Mouse (Mus musculus): ENCODE measurements around the gene Tmem38a. TPM values are rescaled to one million over a fixed set of nuclear protein-coding genes. Genes with fewer than 3 reads are reported as not detected.

Gene Tmem38a
- polyA plus RNA-seq, 1 experiment from 2014 or later = 55.4 TPM

- Histone ChIP-seq H3K9me3 (replicated peaks; ENCODE audit: control insufficient read depth, low read length) (no peaks in the 10 kb centered on the region), H3K27ac (ENCODE audit: low read depth, low read length) (peak overlapping the region; percentile 80; the same call in 1 of the 2 replicates), H3K27me3 (ENCODE audit: control insufficient read depth, insufficient read depth, low read length) (no peaks in the 10 kb centered on the region), H3K4me2 (no peak overlapping the region), H3K9ac (ENCODE audit: low read depth, low read length) (no peak overlapping the region), H3K4me3 (ENCODE audit: low read depth, low read length) (no peak overlapping the region), H3K4me1 (ENCODE audit: control insufficient read depth, insufficient read depth, low read length) (peaks cover 19% of the 10 kb centered on the region; the same call in 1 of the 2 replicates), H3K36me3 (ENCODE audit: control insufficient read depth, insufficient read depth, low read length) (no peaks in the 10 kb centered on the region; the same call in 1 of the 2 replicates)
- ATAC-seq (replicated peaks; ENCODE audit: insufficient number of reproducible peaks, low FRiP score, low TSS enrichment) = no peak
- WGBS (ENCODE audit: insufficient replicate concordance) = 86% methylated on average over 3 of the region's 3 CpGs
These were observed 5.4 kb downstream of the Tmem38a start for GRCm38 (mm10) chr8:72577266-72577665.

GRCm38 (mm10) chr8:72577941-72578340, 6.1 kb downstream of the Tmem38a start:
- ATAC-seq (replicated peaks; ENCODE audit: insufficient number of reproducible peaks, low FRiP score, low TSS enrichment) = no peak
- no peaks in the 10 kb centered on the region for H3K27me3 ChIP-seq (ENCODE audit: control insufficient read depth, insufficient read depth, low read length)
- no peak overlapping the region for H3K4me3 ChIP-seq (ENCODE audit: low read depth, low read length)
- peaks cover 19% of the 10 kb centered on the region; the same call in 1 of the 2 replicates for H3K4me1 ChIP-seq (ENCODE audit: control insufficient read depth, insufficient read depth, low read length)
- H3K9ac ChIP-seq (ENCODE audit: low read depth, low read length) = no peak overlapping the region
- no peaks in the 10 kb centered on the region for H3K9me3 ChIP-seq (replicated peaks; ENCODE audit: control insufficient read depth, low read length)
- no peaks in the 10 kb centered on the region; the same call in 1 of the 2 replicates for H3K36me3 ChIP-seq (ENCODE audit: control insufficient read depth, insufficient read depth, low read length)
- 38% methylated on average over 1 of the region's 1 CpGs for WGBS (ENCODE audit: insufficient replicate concordance)
- H3K4me2 ChIP-seq = peak overlapping the region; percentile 40
- H3K27ac ChIP-seq (ENCODE audit: low read depth, low read length) = peak overlapping the region; percentile 80

- 65% methylated on average over 9 of the region's 9 CpGs for WGBS (ENCODE audit: insufficient replicate concordance)
- Histone ChIP-seq H3K4me1 (ENCODE audit: control insufficient read depth, insufficient read depth, low read length) (peaks cover 16% of the 10 kb centered on the region; the same call in 1 of the 2 replicates), H3K9ac (ENCODE audit: low read depth, low read length) (no peak overlapping the region), H3K9me3 (replicated peaks; ENCODE audit: control insufficient read depth, low read length) (no peaks in the 10 kb centered on the region), H3K27ac (ENCODE audit: low read depth, low read length) (no peak overlapping the region), H3K4me3 (ENCODE audit: low read depth, low read length) (no peak overlapping the region), H3K27me3 (ENCODE audit: control insufficient read depth, insufficient read depth, low read length) (no peaks in the 10 kb centered on the region), H3K4me2 (no peak overlapping the region), H3K36me3 (ENCODE audit: control insufficient read depth, insufficient read depth, low read length) (no peaks in the 10 kb centered on the region; the same call in 1 of the 2 replicates)
- ATAC-seq (replicated peaks; ENCODE audit: insufficient number of reproducible peaks, low FRiP score, low TSS enrichment) = no peak
These were observed 7.5 kb downstream of the Tmem38a start for GRCm38 (mm10) chr8:72579374-72579773.

GRCm38 (mm10) chr8:72583056-72583771, 11.4 kb downstream of the Tmem38a start:
- Histone ChIP-seq H3K4me1 (ENCODE audit: control insufficient read depth, insufficient read depth, low read length) (peaks cover 8% of the 10 kb centered on the region; the same call in 1 of the 2 replicates), H3K36me3 (ENCODE audit: control insufficient read depth, insufficient read depth, low read length) (no peaks in the 10 kb centered on the region; the same call in 1 of the 2 replicates), H3K9me3 (replicated peaks; ENCODE audit: control insufficient read depth, low read length) (no peaks in the 10 kb centered on the region), H3K27ac (ENCODE audit: low read depth, low read length) (no peak overlapping the region), H3K4me2 (no peak overlapping the region), H3K4me3 (ENCODE audit: low read depth, low read length) (no peak overlapping the region), H3K9ac (ENCODE audit: low read depth, low read length) (no peak overlapping the region), H3K27me3 (ENCODE audit: control insufficient read depth, insufficient read depth, low read length) (no peaks in the 10 kb centered on the region)
- no peak for ATAC-seq (replicated peaks; ENCODE audit: insufficient number of reproducible peaks, low FRiP score, low TSS enrichment)
- 69% methylated on average over 7 of the region's 7 CpGs for WGBS (ENCODE audit: insufficient replicate concordance)

GRCm38 (mm10) chr8:72584390-72584789, 12.5 kb downstream of the Tmem38a start:
- 55% methylated on average over 6 of the region's 6 CpGs for WGBS (ENCODE audit: insufficient replicate concordance)

GRCm38 (mm10) chr8:72587806-72588205, 16.0 kb downstream of the Tmem38a start:
- ATAC-seq (replicated peaks; ENCODE audit: insufficient number of reproducible peaks, low FRiP score, low TSS enrichment) = no peak
- Histone ChIP-seq H3K27ac (ENCODE audit: low read depth, low read length) (no peak overlapping the region), H3K36me3 (ENCODE audit: control insufficient read depth, insufficient read depth, low read length) (no peaks in the 10 kb centered on the region; the same call in 1 of the 2 replicates), H3K9me3 (replicated peaks; ENCODE audit: control insufficient read depth, low read length) (no peaks in the 10 kb centered on the region), H3K9ac (ENCODE audit: low read depth, low read length) (no peak overlapping the region), H3K27me3 (ENCODE audit: control insufficient read depth, insufficient read depth, low read length) (no peaks in the 10 kb centered on the region), H3K4me2 (no peak overlapping the region), H3K4me1 (ENCODE audit: control insufficient read depth, insufficient read depth, low read length) (no peaks in the 10 kb centered on the region), H3K4me3 (ENCODE audit: low read depth, low read length) (no peak overlapping the region)
- WGBS (ENCODE audit: insufficient replicate concordance) = 66% methylated on average over 6 of the region's 6 CpGs

More at GRCm38 (mm10) chr8:72584390-72584789, 12.5 kb downstream of the Tmem38a start:
- Histone ChIP-seq H3K4me1 (ENCODE audit: control insufficient read depth, insufficient read depth, low read length) (0 out of 2 replicates have a peak, but pooled peaks cover under 1% of the 10 kb centered on the region), H3K36me3 (ENCODE audit: control insufficient read depth, insufficient read depth, low read length) (no peaks in the 10 kb centered on the region; the same call in 1 of the 2 replicates), H3K4me3 (ENCODE audit: low read depth, low read length) (no peak overlapping the region), H3K9ac (ENCODE audit: low read depth, low read length) (no peak overlapping the region), H3K4me2 (no peak overlapping the region), H3K27me3 (ENCODE audit: control insufficient read depth, insufficient read depth, low read length) (no peaks in the 10 kb centered on the region), H3K9me3 (replicated peaks; ENCODE audit: control insufficient read depth, low read length) (no peaks in the 10 kb centered on the region), H3K27ac (ENCODE audit: low read depth, low read length) (peak overlapping the region; percentile 50; the same call in 1 of the 2 replicates)
- no peak for ATAC-seq (replicated peaks; ENCODE audit: insufficient number of reproducible peaks, low FRiP score, low TSS enrichment)

GRCm38 (mm10) chr8:72588865-72589264, 17.0 kb downstream of the Tmem38a start:
- no peak overlapping the region for H3K4me2 ChIP-seq
- 81% methylated on average over 10 of the region's 10 CpGs for WGBS (ENCODE audit: insufficient replicate concordance)
- no peak overlapping the region for H3K9ac ChIP-seq (ENCODE audit: low read depth, low read length)
- no peaks in the 10 kb centered on the region for H3K9me3 ChIP-seq (replicated peaks; ENCODE audit: control insufficient read depth, low read length)
- no peak overlapping the region for H3K27ac ChIP-seq (ENCODE audit: low read depth, low read length)
- H3K4me1 ChIP-seq (ENCODE audit: control insufficient read depth, insufficient read depth, low read length) = no peaks in the 10 kb centered on the region
- no peaks in the 10 kb centered on the region for H3K27me3 ChIP-seq (ENCODE audit: control insufficient read depth, insufficient read depth, low read length)
- H3K4me3 ChIP-seq (ENCODE audit: low read depth, low read length) = no peak overlapping the region
- no peaks in the 10 kb centered on the region; the same call in 1 of the 2 replicates for H3K36me3 ChIP-seq (ENCODE audit: control insufficient read depth, insufficient read depth, low read length)
- ATAC-seq (replicated peaks; ENCODE audit: insufficient number of reproducible peaks, low FRiP score, low TSS enrichment) = no peak

GRCm38 (mm10) chr8:72589286-72589685, 17.4 kb downstream of the Tmem38a start:
- no peak for ATAC-seq (replicated peaks; ENCODE audit: insufficient number of reproducible peaks, low FRiP score, low TSS enrichment)
- 73% methylated on average over 7 of the region's 7 CpGs for WGBS (ENCODE audit: insufficient replicate concordance)

More at GRCm38 (mm10) chr8:72589286-72589685, 17.4 kb downstream of the Tmem38a start:
- Histone ChIP-seq H3K27me3 (ENCODE audit: control insufficient read depth, insufficient read depth, low read length) (no peaks in the 10 kb centered on the region), H3K9ac (ENCODE audit: low read depth, low read length) (no peak overlapping the region), H3K4me2 (no peak overlapping the region), H3K27ac (ENCODE audit: low read depth, low read length) (no peak overlapping the region), H3K4me1 (ENCODE audit: control insufficient read depth, insufficient read depth, low read length) (no peaks in the 10 kb centered on the region), H3K9me3 (replicated peaks; ENCODE audit: control insufficient read depth, low read length) (no peaks in the 10 kb centered on the region), H3K4me3 (ENCODE audit: low read depth, low read length) (no peak overlapping the region), H3K36me3 (ENCODE audit: control insufficient read depth, insufficient read depth, low read length) (no peaks in the 10 kb centered on the region; the same call in 1 of the 2 replicates)

Measured in heart, embryonic 11.5 days (tissue).